Mouse (Mus musculus) fibroblast of lung, adult 2 months (primary cell): Measurements from ENCODE around the gene Gm17720.
"Not testable (repeated sequence)": the region's sequence is repeated elsewhere in the genome, so short reads cannot be mapped to it uniquely, and the experiment has no call there.

ENCODE experiments used
- DNase-seq: peaks from one replicate; pipeline ENCODE4 v3.0.0-alpha.2; 2011; ENCODE audit warnings: low read depth

Gm17720 gene

GRCm38 (mm10) chr8:110039659-110040058 lies 62.9 kb downstream of the Gm17720 start, which contains the start of gene Chst4:
Gene Chst4, minus strand, starts transcription at chr8:110039740.
- no peak for DNase-seq

- DNase-seq, result no peak
Measured at GRCm38 (mm10) chr8:110039216-110039615, 63.3 kb downstream of the Gm17720 start.

GRCm38 (mm10) chr8:110036156-110036555 lies 66.4 kb downstream of the Gm17720 start:
- DNase-seq, result no peak

- DNase-seq, result no peak
Measured at GRCm38 (mm10) chr8:110034331-110034730, 68.2 kb downstream of the Gm17720 start.

- not testable (repeated sequence) for DNase-seq
Measured at GRCm38 (mm10) chr8:110033771-110034170, 68.8 kb downstream of the Gm17720 start.
